Mouse (Mus musculus) embryonic fibroblast, embryonic 13.5 days (primary cell): ENCODE results near the gene Cwh43.

Experiments used
- CTCF ChIP-seq: IDR thresholded peaks from 2 replicates; pipeline ENCODE4 v1.5.1; 2011; ENCODE audit warnings: mild to moderate bottlenecking, control low read depth, low read length, moderate library complexity, borderline replicate concordance; ENCODE audit not compliant: insufficient read depth
- POLR2A ChIP-seq: IDR thresholded peaks from 2 replicates; pipeline ENCODE4 v1.6.1; 2011; ENCODE audit warnings: low read depth, mild to moderate bottlenecking, control low read depth, low read length, moderate library complexity

- TF ChIP-seq CTCF: no peak
- no peak for TF ChIP-seq POLR2A
Measured at GRCm38 (mm10) chr5:73497401-73497800, 91.5 kb downstream of the Cwh43 start.
